Mouse (Mus musculus) liver (tissue): ENCODE results near the gene Pigt.

Experiments used
- DNase-seq: peaks from one replicate; pipeline ENCODE4 v3.0.0-alpha.2; 2020; ENCODE audit warnings: mixed read lengths

Pigt gene

DNA sequence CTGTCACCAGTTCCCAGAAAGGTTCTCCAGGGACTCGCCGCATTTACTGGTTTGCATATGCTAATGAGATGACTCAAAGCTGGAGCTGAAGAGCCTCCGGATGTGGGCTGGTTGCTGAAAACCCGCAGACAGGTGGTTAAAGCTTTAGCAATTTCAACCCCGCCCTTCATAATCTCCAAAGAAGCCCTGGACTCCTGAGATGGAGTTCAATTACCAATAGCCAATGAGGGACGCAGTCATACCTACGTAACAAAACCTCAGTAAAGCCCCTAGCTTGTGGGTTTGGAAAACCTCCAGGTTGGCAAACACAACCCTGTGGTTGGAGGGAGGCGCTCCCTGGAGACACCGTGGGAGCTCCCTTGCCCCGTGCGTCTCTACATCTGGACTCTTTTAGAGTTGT is 24.5 kb downstream of the Pigt start:
- no peak for DNase-seq

DNA sequence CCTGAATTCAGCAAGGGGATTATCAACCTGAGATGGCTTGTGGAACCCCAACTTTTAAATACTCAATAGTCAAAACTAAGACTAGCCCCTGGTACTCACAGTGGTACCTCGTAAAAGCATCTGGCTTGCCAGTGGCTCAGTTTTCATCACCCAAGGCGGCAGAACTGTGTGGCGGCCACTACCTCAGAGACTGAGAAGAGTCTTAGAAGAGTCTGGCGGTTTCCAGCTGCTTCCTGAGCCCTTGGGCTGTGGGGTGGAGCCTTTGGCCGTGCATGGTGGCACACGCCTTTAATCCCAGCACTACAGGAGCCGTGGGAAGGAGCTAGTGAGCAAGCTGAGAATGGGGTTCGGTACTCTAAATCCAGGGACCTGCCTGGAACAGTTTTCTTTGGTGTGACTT is 25.0 kb downstream of the Pigt start:
- DNase-seq, result no peak

DNA sequence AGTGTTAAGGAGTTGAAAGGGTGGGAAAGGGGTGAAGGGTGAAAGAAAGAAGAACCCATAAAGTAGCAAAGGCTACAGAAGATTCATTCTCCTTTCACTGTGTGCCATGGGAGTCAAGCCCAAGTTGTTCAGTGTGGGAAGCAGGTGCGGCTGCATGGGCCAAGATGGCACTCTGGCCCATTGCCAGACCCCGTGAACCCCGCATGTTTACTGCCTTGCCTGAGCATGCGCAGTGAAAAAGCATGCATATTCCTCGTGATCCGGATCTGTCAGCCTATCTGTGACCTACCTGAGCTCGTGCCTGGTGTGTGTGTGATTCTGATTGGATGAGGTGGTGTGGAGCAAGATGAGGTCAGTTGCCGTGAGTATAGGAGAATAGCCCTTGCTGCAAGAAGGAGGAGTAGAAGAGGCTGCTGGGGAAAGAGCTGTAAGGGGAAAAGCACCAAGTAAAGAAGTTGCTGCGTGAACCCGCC is 26.0 kb downstream of the Pigt start:
- no peak for DNase-seq

DNA sequence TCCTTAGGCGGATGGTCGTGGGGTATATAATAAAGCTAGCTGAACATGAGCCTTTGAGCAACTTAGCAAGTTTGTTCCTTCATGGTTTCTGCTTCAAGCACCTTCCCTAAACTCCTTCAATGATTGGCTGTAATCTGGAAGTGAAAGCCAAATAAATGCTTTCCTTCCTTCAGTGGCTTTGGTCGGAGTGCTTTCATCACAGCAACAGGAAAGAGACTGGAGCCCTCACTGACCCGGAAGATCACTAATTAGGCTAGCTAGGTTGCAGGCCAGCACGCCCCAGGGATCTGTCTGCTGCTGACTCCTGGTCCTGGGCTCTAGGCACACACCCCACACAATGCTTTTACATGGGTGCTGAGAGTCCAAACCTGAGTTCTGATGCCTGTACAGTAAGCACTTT is 31.2 kb downstream of the Pigt start:
- DNase-seq, result no peak

DNA sequence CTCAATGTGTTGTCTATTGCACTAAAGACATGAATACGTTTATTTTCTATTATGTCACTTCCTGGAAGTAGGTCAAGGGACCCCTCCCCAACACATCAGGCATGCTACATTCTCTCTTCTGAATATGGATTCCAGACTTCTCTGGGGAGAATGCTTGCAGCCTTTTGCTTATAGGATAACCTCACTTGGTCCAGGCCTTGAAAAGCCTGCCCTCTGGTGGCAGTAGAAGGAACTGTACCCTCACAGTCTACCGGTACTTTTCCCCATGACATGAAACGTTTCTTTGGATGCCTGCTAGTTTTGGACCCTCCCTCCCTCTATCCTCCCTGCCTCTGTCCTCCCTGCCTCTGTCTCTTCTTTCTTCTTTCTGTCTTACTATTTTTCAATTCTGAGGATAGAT is 33.8 kb downstream of the Pigt start:
- peak; percentile 69 for DNase-seq

DNA sequence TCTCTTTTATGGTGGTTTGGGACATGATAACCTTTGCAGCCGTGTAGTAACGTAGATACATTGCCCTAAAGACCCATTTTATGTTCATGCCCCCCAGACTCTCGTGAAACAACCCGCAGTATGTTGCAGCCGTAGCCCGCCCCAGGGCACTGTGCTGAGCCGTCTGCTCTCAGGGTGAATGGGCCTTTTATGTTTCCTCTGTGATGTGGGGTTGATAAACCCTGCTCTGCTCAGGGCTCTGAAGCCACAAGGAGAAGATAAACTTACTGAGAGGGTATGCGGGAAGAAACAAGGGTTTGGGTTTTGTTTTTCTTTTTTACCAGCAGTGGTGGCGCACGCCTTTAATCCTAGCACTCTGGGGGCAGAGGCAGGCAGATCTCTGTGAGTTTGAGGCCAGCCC is 37.0 kb downstream of the Pigt start:
- DNase-seq, result no peak

DNA sequence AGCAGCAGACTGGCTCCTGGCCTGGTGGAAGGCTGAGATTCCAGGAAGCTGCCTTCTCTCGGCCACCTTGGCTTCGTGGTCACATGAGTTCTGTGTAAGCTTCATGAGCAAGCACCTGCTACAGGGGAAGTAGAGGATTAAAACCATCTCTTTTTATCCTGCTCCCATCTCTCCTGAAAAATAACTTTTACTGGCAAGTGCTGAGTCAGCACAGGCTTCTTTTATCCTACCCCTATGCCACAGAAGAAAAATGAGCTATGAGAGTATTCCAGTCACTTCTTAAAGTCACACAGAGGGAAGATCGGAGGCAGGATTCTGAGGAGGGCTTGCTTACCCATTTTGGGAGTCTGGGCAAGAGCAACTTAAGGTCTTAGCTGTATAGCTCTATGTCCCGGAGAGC is 39.7 kb downstream of the Pigt start:
- no peak for DNase-seq

DNA sequence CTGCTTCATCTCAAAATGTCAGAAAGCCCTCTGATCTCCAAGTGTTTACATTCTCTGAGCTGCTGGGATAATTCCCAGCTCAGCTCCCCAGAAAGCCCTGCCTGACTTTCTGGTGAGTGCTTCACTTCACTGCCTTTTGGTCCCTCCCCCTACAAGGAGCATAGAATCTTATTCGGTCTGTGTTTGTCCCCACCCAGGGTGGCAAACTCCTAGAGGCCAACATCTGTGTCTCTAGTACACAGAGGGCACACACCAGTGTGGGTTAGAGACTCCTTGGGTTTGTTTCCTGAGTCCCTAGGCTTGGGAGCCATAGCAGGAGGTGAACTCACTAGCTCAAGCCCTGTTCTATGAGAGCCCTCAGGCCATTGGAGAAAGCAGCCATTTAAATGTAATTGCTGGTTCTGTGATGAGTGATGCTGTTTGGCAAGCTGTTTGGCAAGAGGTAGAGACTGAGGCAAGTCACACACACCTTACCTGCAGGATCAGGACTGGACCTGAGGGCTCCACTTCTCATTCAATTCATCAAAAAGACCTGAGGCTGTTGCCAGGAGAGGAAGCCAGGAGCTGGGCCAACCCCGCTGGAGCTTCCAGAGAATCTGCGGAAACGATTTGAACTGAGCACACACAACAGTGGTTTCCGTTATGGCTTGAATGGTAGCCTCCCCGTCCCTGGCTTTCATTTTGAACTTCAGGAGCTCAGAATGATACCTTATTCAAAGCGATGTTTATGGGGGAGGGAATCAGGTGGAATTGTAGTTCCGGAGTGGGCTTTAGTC is 43.5 kb downstream of the Pigt start:
- DNase-seq, result no peak

DNA sequence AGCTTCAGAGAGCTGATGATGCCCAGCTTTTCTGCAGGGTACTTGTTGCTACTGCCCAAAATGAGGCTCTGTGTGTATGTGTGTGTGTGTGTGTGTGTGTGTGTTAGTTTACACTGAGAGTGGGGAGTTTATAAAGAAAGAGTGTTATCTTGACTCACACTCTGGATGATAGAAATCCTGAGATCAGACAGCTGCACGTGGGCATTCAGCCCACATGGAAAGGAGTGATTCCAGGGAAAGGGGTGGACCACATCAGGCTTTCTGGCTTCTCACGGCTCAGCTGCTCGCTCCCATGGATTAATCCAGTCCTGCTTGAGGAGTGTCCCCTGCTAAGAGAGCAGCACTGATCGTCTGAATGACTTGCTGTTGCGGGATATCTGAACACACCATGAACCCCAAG is 44.8 kb downstream of the Pigt start:
- DNase-seq, result no peak

DNA sequence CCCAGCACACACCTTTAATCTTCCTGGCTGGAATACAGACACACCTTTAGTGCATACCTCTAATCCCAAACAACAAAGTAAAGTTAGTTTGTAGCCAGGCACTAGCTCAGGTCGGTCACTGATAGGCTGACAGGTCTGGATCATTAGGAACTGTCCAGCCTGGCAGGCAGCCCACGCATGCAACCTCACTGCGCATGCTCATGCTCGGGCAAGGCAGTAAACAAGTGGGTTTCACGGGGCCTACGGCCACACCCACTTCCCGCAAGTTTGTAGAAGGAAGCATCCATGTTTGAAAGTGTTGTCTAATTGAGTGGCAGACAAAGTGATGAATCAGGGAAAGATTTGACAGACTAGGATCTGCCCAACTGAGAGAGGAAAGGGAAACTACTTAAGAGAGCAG is 45.3 kb downstream of the Pigt start:
- DNase-seq, result no peak

DNA sequence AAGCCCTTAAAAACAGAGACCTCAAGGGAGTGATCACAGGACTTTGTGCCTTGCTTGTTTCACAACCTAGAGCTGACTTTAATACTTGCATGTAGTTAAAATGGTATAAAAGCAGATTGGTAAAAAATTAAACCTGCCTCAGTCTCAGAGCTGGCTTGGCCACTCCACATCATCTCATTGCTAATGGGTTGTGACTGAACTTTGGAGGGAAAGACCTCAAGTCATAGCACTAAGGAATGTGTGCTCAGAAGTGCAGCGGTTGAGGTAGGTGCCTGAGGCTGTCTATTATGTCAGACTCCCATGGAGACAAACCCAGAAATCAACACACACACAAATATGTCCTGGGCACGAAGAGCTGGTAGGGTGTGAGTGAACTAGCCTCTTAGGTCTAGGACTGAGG is 46.4 kb downstream of the Pigt start:
- no peak for DNase-seq

DNA sequence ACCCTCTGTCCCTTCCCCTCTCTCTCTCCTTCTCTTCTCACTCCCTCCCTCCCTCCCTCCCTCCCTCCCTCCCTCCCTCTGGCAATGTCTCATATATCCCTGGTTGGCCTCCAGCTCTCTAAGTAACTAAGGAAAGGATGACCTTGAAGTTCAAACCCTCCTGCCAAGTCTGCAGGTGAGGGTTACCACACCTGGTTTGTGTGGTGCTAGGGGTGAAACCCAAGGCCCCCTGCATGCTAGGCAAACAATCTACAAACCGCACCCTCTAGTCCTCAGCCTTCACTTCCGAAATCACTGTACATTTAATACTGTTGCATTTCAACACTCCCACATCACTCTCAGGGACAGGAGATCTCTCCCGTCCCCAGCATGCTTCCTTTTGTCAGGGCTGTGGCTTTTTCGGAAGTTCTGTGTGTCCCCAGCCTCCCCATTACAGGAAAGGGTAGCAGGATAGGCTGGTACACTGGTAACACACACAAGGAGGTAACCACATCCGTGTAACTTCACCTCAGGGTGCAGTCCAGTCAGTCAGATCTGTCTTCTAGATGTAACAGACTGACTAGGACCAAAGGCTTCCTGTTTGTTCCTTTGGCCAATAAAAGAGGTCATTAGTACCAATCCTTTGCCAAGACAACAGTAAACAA is 47.3 kb downstream of the Pigt start:
- no peak for DNase-seq

DNA sequence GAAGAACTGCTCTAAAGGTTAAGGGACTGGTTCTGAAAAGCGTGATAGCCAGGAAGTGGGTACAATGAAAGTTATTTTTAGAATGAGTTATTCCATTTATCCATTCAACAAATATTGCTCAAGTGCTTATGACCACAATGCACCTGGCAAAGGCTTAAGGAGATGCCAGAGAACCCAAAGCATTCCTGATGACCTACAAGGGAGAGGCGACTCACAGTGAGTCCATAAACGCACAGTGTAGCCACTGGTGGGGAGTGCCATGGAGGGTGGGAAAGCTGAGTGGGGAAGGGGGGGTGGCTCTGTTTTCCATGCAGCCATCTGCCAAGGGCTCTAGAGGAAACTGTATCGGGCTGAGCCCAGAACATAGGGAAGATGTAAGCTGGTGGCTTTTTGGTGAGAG is 52.0 kb downstream of the Pigt start:
- no peak for DNase-seq

DNA sequence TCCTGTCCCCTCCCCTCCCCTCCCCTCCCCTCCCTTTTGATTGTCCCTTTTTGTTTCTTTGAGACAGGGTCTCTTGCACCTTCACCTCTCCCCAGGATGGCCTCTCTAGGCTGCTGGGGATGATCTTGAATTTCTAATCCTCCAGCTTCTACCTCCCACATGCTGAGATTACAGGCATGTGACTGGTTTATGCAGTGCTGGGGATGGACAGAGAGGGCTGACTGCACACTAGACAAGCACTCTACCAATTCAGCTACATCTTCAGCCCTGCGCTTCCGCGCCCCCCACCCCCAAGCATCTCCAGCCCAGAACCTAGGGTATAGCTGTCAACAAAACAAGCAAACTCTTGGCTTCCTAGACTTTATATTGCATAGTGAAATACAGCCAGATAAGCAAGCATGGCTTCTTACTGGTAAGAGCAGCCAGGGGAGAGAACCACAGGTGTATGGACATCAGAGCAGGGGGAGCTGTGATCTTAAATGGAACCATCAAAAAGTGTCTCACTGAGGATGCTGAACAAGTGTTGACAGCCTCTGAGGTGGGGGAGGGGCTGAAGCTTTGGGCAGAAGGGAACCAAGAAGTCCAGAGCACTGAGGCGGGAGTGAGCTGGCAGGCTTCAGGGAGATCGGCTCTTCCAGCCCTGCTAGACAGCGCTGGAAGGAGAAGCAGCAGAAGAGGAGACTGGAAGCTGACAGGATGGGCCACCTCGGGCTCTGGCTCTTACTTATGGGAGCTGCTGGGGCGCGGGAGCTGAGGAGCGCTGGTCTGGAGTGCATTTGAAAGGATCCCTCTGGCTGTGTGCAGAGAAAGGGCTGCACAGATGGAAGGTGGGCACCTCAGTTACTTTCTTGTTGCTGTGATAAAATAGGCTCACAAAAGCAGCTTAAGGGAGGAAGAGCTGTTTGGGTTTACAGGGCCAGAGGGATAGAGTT is 52.9 kb downstream of the Pigt start:
- DNase-seq, result no peak

DNA sequence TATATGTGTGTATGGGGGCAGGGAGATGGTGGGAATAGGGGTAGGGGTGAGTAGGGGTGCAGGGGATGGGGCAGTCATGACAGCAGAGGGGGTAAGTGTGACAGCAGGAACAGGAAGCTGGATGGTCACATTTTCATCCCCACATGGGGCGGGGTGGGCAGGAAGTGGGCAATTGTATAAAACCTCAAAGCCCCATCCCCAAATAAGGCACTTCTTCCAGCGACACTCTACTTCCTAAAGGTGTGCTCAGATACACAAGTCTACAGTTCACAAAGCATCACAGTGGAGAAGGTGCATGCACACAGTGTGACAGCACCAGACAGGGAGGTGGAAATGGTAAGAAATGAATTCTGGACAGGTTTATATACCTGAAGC is 53.6 kb downstream of the Pigt start:
- no peak for DNase-seq

DNA sequence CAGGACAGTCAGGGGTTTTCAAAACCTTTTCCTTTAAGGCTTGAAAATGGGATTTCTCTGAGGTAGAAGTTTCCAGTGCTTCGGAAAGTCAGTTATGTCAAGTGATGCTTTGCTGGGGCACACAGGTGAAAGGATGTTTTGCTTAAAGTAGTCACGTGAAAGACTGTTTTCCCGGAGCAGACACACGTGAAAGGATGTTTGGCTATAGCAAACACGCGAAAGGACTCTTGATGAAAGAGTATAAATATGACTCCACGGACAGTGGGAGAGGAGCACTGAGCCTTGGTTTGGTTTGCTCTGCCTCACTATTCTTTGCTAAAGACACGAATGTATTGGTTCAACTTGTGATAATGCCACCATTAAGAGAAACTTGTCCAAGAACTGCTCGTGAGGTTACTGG is 54.2 kb downstream of the Pigt start:
- no peak for DNase-seq
